Mouse (Mus musculus) bone marrow macrophage, adult 2 months (primary cell): ENCODE data around the gene Aldh16a1. TPM values are rescaled to one million over a fixed set of nuclear protein-coding genes. Genes with fewer than 3 reads are reported as not detected.

Experiments
- H3K27ac ChIP-seq: 2 replicates; pipeline ENCODE4 v1.5.1; 2012; ENCODE audit warnings: low read depth, low read length; ENCODE audit not compliant: insufficient read depth
- H3K4me1 ChIP-seq: 2 replicates; pipeline ENCODE4 v1.6.1; 2012; ENCODE audit warnings: low read length; ENCODE audit not compliant: control insufficient read depth, insufficient read depth
- H3K4me3 ChIP-seq: 2 replicates; pipeline ENCODE4 v1.5.1; 2012; ENCODE audit warnings: mild to moderate bottlenecking, low read length, moderate library complexity; ENCODE audit not compliant: insufficient read depth
- CTCF ChIP-seq: IDR thresholded peaks from 2 replicates; pipeline ENCODE4 v1.5.1; 2012; ENCODE audit warnings: low read depth, mild to moderate bottlenecking, low read length, moderate library complexity
- POLR2A ChIP-seq: IDR thresholded peaks from 2 replicates; pipeline ENCODE4 v1.6.1; 2012; ENCODE audit warnings: mild to moderate bottlenecking, low read depth, low read length, borderline replicate concordance
- polyA plus RNA-seq: library from polyadenylated mRNA; stranded (reverse); fragments of >200 nt; gene quantifications from 2 replicates; pipeline ENCODE4 v1.2.4, GENCODE M21; 2012; ENCODE audit not compliant: missing spikeins, insufficient read depth, insufficient read length

Aldh16a1 gene
- polyA plus RNA-seq, 1 experiment: 89.0 TPM

GRCm38 (mm10) chr7:45192585-45193310 is 38.4 kb upstream of the Aldh16a1 start:
- H3K4me1 ChIP-seq: no peaks in the 10 kb centered on the region
- H3K4me3 ChIP-seq: no peak overlapping the region
- no peak overlapping the region for H3K27ac ChIP-seq
- TF ChIP-seq POLR2A (no peak), CTCF (no peak)

GRCm38 (mm10) chr7:45191803-45192363 is 37.5 kb upstream of the Aldh16a1 start:
- Histone ChIP-seq H3K4me1 (no peaks in the 10 kb centered on the region), H3K27ac (no peak overlapping the region)
- TF ChIP-seq POLR2A (no peak), CTCF (no peak)

GRCm38 (mm10) chr7:45191161-45191560 is 36.8 kb upstream of the Aldh16a1 start:
- TF ChIP-seq POLR2A: no peak
- no peak for TF ChIP-seq CTCF
- Histone ChIP-seq H3K4me3 (no peak overlapping the region), H3K4me1 (no peaks in the 10 kb centered on the region), H3K27ac (no peak overlapping the region)

More at GRCm38 (mm10) chr7:45191803-45192363, 37.5 kb upstream of the Aldh16a1 start:
- H3K4me3 ChIP-seq: no peak overlapping the region

GRCm38 (mm10) chr7:45190186-45190585 is 35.8 kb upstream of the Aldh16a1 start:
- Histone ChIP-seq H3K4me1 (no peaks in the 10 kb centered on the region), H3K27ac (no peak overlapping the region), H3K4me3 (no peak overlapping the region)
- TF ChIP-seq CTCF (no peak), POLR2A (no peak)

- Histone ChIP-seq H3K4me1 (no peaks in the 10 kb centered on the region), H3K4me3 (no peak overlapping the region), H3K27ac (no peak overlapping the region)
- no peak for TF ChIP-seq CTCF
- TF ChIP-seq POLR2A: no peak
Observed at GRCm38 (mm10) chr7:45189600-45189999, 35.2 kb upstream of the Aldh16a1 start.

- Histone ChIP-seq H3K27ac (no peak overlapping the region), H3K4me1 (peaks cover 7% of the 10 kb centered on the region)
- no peak for TF ChIP-seq CTCF
- TF ChIP-seq POLR2A: no peak
Observed at GRCm38 (mm10) chr7:45185921-45186320, 31.5 kb upstream of the Aldh16a1 start.

GRCm38 (mm10) chr7:45183672-45184071 is 29.3 kb upstream of the Aldh16a1 start:
- no peak overlapping the region for H3K27ac ChIP-seq
- H3K4me3 ChIP-seq: no peak overlapping the region
- H3K4me1 ChIP-seq: peaks cover 7% of the 10 kb centered on the region
- TF ChIP-seq CTCF (no peak), POLR2A (no peak)

More at GRCm38 (mm10) chr7:45185921-45186320, 31.5 kb upstream of the Aldh16a1 start:
- no peak overlapping the region for H3K4me3 ChIP-seq

GRCm38 (mm10) chr7:45182606-45183005 is 28.2 kb upstream of the Aldh16a1 start:
- peaks cover 7% of the 10 kb centered on the region for H3K4me1 ChIP-seq
- TF ChIP-seq CTCF: no peak
- no peak for TF ChIP-seq POLR2A
- no peak overlapping the region for H3K27ac ChIP-seq
- peak overlapping the region; percentile 46 for H3K4me3 ChIP-seq

GRCm38 (mm10) chr7:45182199-45182601 is 27.8 kb upstream of the Aldh16a1 start:
- peak overlapping the region; percentile 46 for H3K4me3 ChIP-seq
- H3K4me1 ChIP-seq: peaks cover 7% of the 10 kb centered on the region
- H3K27ac ChIP-seq: no peak overlapping the region
- no peak for TF ChIP-seq POLR2A
- no peak for TF ChIP-seq CTCF

GRCm38 (mm10) chr7:45181540-45181939 is 27.2 kb upstream of the Aldh16a1 start:
- Histone ChIP-seq H3K27ac (no peak overlapping the region), H3K4me1 (peaks cover 7% of the 10 kb centered on the region), H3K4me3 (no peak overlapping the region)
- TF ChIP-seq CTCF (no peak), POLR2A (no peak)
